Mouse (Mus musculus) heart, embryonic 12.5 days (tissue): ENCODE measurements around the gene Lrig2. TPM values are rescaled to one million over a fixed set of nuclear protein-coding genes. Genes with fewer than 3 reads are reported as not detected.
A peak's percentile ranks its signal among the peaks of the same experiment; 100 is the strongest.

ENCODE experiments used
- ATAC-seq: fragments of 200-750 bp; cut with Nextera tagmentation; 2 replicates; pipeline ENCODE4 v1.8.0; 2017; ENCODE audit warnings: moderate TSS enrichment, moderate library complexity; ENCODE audit not compliant: insufficient number of reproducible peaks, low FRiP score
- H3K27ac ChIP-seq: fragments of 300-500 bp; sonication (generic); 2 replicates; pipeline ENCODE4 v1.5.1; 2016; ENCODE audit warnings: mild to moderate bottlenecking, moderate library complexity; ENCODE audit not compliant: poor library complexity, severe bottlenecking
- H3K27me3 ChIP-seq: fragments of 300-500 bp; sonication (generic); replicated peaks from 2 replicates; pipeline ENCODE4 v1.6.1; 2016; ENCODE audit warnings: mild to moderate bottlenecking, moderate library complexity
- H3K36me3 ChIP-seq: fragments of 300-500 bp; sonication (generic); 2 replicates; pipeline ENCODE4 v1.6.1; 2016; ENCODE audit warnings: mild to moderate bottlenecking, moderate library complexity
- H3K4me1 ChIP-seq: fragments of 300-500 bp; sonication (generic); replicated peaks from 2 replicates; pipeline ENCODE4 v1.6.1; 2016; ENCODE audit warnings: mild to moderate bottlenecking
- H3K4me2 ChIP-seq: fragments of 300-500 bp; sonication (generic); 2 replicates; pipeline ENCODE4 v1.6.1; 2016; ENCODE audit warnings: mild to moderate bottlenecking, moderate library complexity
- H3K4me3 ChIP-seq: fragments of 300-500 bp; sonication (generic); 2 replicates; pipeline ENCODE4 v1.5.1; 2016; ENCODE audit warnings: mild to moderate bottlenecking
- H3K9ac ChIP-seq: fragments of 300-500 bp; sonication (generic); 2 replicates; pipeline ENCODE4 v1.6.1; 2016; ENCODE audit warnings: mild to moderate bottlenecking, moderate library complexity
- H3K9me3 ChIP-seq: fragments of 300-500 bp; sonication (generic); replicated peaks from 2 replicates; pipeline ENCODE4 v1.6.1; 2016; ENCODE audit warnings: mild to moderate bottlenecking, moderate library complexity
- WGBS: fragments of 180-500 bp; shearing (Covaris S2); methylation state at CpG from one replicate; pipeline ENCODE4 v1.1.7; 2016; 5-methylcytosine and 5-hydroxymethylcytosine counted together
- polyA plus RNA-seq: library from polyadenylated mRNA; unstranded; fragments of >200 nt; fragmentation: Nextera tagmentation; extraction: Ambion mirVana; gene quantifications from 2 replicates; pipeline ENCODE4 v1.2.1, GENCODE M21; 2016

The Lrig2 gene
- polyA plus RNA-seq, 1 experiment from 2014 or later: 14.4 TPM

- Histone ChIP-seq H3K27me3 (no peaks in the 10 kb centered on the region), H3K4me3 (no peak overlapping the region), H3K4me2 (no peak overlapping the region), H3K36me3 (no peaks in the 10 kb centered on the region), H3K4me1 (peaks cover 9% of the 10 kb centered on the region), H3K9me3 (no peaks in the 10 kb centered on the region), H3K9ac (no peak overlapping the region), H3K27ac (no peak overlapping the region)
- ATAC-seq: no peak
- 80% methylated on average over 6 of the region's 6 CpGs for WGBS
These were observed 65.0 kb downstream of the Lrig2 start for GRCm38 (mm10) chr3:104446689-104447088.

DNA sequence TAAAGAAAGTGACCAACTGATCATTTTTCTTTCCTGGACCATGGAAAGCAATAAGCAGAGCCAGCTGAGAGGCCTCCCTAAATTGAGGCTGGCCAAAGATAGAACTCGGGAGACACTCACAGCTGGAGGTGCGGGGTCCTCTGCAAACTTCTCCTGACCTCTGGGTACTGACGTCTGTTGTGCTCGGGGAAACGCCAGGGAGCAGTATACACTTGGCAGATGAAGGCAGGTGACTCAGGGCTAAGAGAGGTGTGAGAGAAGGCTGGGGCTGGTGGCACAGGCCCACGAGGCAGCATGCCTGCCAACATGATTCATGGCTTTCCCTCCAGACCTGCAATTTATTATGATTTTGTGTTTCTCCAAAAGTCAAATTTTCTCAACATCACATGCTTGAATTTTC lies 66.1 kb downstream of the Lrig2 start:
- no peak overlapping the region for H3K9ac ChIP-seq
- 41% methylated on average over 6 of the region's 6 CpGs for WGBS
- no peak for ATAC-seq

GRCm38 (mm10) chr3:104444946-104445460 lies 66.7 kb downstream of the Lrig2 start:
- no peak overlapping the region for H3K27ac ChIP-seq
- WGBS: 58% methylated on average over 3 of the region's 3 CpGs
- no peaks in the 10 kb centered on the region for H3K36me3 ChIP-seq
- peaks cover 24% of the 10 kb centered on the region for H3K4me1 ChIP-seq
- no peaks in the 10 kb centered on the region for H3K9me3 ChIP-seq
- no peaks in the 10 kb centered on the region for H3K27me3 ChIP-seq
- H3K4me2 ChIP-seq: no peak overlapping the region
- no peak overlapping the region for H3K4me3 ChIP-seq
- no peak for ATAC-seq
- no peak overlapping the region for H3K9ac ChIP-seq

More for the DNA sequence above, 66.1 kb downstream of the Lrig2 start:
- no peaks in the 10 kb centered on the region for H3K36me3 ChIP-seq
- H3K4me3 ChIP-seq: no peak overlapping the region
- H3K4me2 ChIP-seq: no peak overlapping the region
- H3K27ac ChIP-seq: no peak overlapping the region
- peaks cover 20% of the 10 kb centered on the region for H3K4me1 ChIP-seq
- no peaks in the 10 kb centered on the region for H3K27me3 ChIP-seq
- no peaks in the 10 kb centered on the region for H3K9me3 ChIP-seq

- Histone ChIP-seq H3K9ac (no peak overlapping the region), H3K27me3 (no peaks in the 10 kb centered on the region), H3K9me3 (no peaks in the 10 kb centered on the region), H3K4me3 (no peak overlapping the region), H3K4me1 (peaks cover 24% of the 10 kb centered on the region), H3K4me2 (no peak overlapping the region), H3K27ac (no peak overlapping the region), H3K36me3 (no peaks in the 10 kb centered on the region)
- WGBS: 88% methylated on average over 3 of the region's 3 CpGs
- no peak for ATAC-seq
These were observed 67.6 kb downstream of the Lrig2 start for GRCm38 (mm10) chr3:104444082-104444481.

GRCm38 (mm10) chr3:104442357-104442756 lies 69.4 kb downstream of the Lrig2 start:
- 0 out of 2 replicates have a peak overlapping the region, but pooled peaks have one; percentile 27 for H3K9ac ChIP-seq
- no peak for ATAC-seq

GRCm38 (mm10) chr3:104441870-104442283 lies 69.8 kb downstream of the Lrig2 start:
- peak overlapping the region; percentile 62 for H3K27ac ChIP-seq

More at GRCm38 (mm10) chr3:104442357-104442756, 69.4 kb downstream of the Lrig2 start:
- peaks cover 30% of the 10 kb centered on the region for H3K4me1 ChIP-seq
- no peaks in the 10 kb centered on the region for H3K36me3 ChIP-seq
- H3K9me3 ChIP-seq: no peaks in the 10 kb centered on the region
- H3K4me3 ChIP-seq: no peak overlapping the region
- 28% methylated on average over 5 of the region's 5 CpGs for WGBS
- peak overlapping the region; percentile 59 for H3K4me2 ChIP-seq
- no peak overlapping the region for H3K27ac ChIP-seq
- no peaks in the 10 kb centered on the region for H3K27me3 ChIP-seq

DNA sequence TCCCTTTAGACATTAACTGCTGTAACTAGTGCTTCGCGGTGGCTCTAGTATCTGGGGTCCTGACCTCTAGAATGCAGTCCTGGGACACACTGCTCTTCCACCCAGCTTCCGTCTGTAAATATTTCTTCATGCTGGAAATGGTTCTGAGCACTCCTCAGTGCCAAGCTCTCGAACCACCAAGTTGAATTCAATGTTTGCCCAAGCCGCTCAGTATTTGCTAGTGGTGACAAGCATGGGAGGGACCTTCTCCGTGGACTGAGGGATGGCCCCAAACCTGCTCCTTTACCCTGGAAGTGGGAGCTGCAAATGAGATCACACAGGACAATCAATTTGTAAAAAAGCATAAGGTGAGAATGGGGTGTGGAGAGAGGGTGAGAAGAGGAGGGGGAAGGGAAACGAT lies 70.3 kb downstream of the Lrig2 start:
- H3K4me3 ChIP-seq: peak overlapping the region; percentile 26; the same call in 1 of the 2 replicates
- peak overlapping the region; percentile 62 for H3K27ac ChIP-seq
- no peaks in the 10 kb centered on the region for H3K27me3 ChIP-seq
- 62% methylated on average over 7 of the region's 7 CpGs for WGBS
- ATAC-seq: peak; percentile 22; the same call in 1 of the 2 replicates
- H3K4me2 ChIP-seq: peak overlapping the region; percentile 59
- H3K36me3 ChIP-seq: no peaks in the 10 kb centered on the region
- H3K9ac ChIP-seq: no peak overlapping the region
- H3K4me1 ChIP-seq: peaks cover 30% of the 10 kb centered on the region
- no peaks in the 10 kb centered on the region for H3K9me3 ChIP-seq

More at GRCm38 (mm10) chr3:104441870-104442283, 69.8 kb downstream of the Lrig2 start:
- Histone ChIP-seq H3K27me3 (no peaks in the 10 kb centered on the region), H3K9me3 (no peaks in the 10 kb centered on the region), H3K4me3 (peak overlapping the region; percentile 26), H3K4me1 (peaks cover 30% of the 10 kb centered on the region), H3K4me2 (peak overlapping the region; percentile 59), H3K9ac (no peak overlapping the region), H3K36me3 (no peaks in the 10 kb centered on the region)
- WGBS: 9% methylated on average over 15 of the region's 15 CpGs
- ATAC-seq: peak; percentile 87

DNA sequence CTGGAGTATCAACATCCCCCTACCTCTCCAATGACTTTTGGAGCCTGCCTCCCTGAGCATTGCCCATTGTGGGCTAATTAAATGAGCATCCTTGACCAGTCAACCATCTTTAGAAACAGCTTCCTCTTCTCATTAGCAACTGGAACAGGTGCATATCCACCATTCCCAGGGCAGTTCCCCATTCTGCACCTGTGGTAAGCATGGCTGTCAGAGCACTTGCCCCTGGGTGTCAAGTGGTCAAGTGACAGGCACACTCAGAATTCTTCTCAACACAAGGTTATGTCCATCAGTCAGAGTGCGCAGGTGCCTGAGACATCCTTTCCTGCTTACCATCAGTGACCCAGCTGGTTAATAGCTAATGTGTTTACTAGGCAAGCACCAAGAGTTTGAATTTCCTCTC lies 72.9 kb downstream of the Lrig2 start:
- no peak for ATAC-seq
- 85% methylated on average over 1 of the region's 1 CpGs for WGBS
- H3K9ac ChIP-seq: no peak overlapping the region
- H3K4me2 ChIP-seq: no peak overlapping the region
- no peaks in the 10 kb centered on the region for H3K36me3 ChIP-seq
- H3K4me3 ChIP-seq: no peak overlapping the region
- no peak overlapping the region for H3K27ac ChIP-seq
- H3K9me3 ChIP-seq: no peaks in the 10 kb centered on the region
- no peaks in the 10 kb centered on the region for H3K27me3 ChIP-seq
- peaks cover 37% of the 10 kb centered on the region for H3K4me1 ChIP-seq

DNA sequence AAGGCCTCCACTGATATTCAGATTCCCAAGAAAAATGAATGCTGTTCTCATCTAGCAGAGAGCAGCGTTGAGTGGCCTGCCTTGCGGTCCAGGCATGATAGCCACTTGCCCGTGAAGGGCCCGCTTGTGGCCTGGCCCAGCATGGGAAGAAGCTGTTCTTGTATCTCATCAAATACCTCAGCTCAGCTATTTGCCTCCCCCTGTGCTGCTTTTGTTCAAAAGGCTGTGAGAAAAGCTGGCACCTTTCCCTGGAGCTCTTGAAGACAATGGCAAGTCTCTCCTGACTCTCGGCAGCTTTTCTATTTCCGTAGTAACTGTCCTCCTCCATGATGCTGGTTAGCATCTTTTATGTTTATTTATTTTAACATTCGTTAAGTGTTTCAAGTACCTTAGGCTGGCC lies 74.1 kb downstream of the Lrig2 start:
- Histone ChIP-seq H3K4me2 (no peak overlapping the region), H3K36me3 (no peaks in the 10 kb centered on the region), H3K4me3 (no peak overlapping the region), H3K9ac (no peak overlapping the region), H3K27ac (no peak overlapping the region), H3K4me1 (peaks cover 40% of the 10 kb centered on the region), H3K27me3 (no peaks in the 10 kb centered on the region), H3K9me3 (no peaks in the 10 kb centered on the region)
- WGBS: 55% methylated on average over 7 of the region's 7 CpGs
- no peak for ATAC-seq

DNA sequence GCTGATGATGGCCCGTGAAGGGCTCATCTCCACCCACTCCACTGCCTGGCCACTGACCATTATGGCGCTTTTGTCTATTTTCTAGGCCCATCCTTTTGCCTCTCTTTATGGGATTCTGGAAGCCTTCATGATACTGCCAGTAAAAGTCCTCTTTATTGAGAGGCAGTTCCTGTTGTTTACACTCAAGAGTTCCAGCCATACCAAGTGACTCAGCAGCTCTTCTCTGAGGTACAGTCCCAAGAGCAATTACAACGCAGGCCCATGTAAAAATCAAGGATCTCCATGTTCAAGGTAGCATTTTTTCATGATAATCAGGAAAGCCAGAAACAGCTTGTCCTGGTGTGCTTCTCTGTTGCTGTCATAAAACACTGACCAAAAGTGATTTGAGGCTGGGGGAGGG lies 75.8 kb downstream of the Lrig2 start:
- Histone ChIP-seq H3K4me3 (no peak overlapping the region), H3K27ac (no peak overlapping the region), H3K4me2 (no peak overlapping the region), H3K4me1 (peaks cover 36% of the 10 kb centered on the region), H3K36me3 (no peaks in the 10 kb centered on the region), H3K9me3 (no peaks in the 10 kb centered on the region), H3K9ac (no peak overlapping the region), H3K27me3 (no peaks in the 10 kb centered on the region)
- WGBS: 87% methylated on average over 3 of the region's 3 CpGs
- no peak for ATAC-seq

DNA sequence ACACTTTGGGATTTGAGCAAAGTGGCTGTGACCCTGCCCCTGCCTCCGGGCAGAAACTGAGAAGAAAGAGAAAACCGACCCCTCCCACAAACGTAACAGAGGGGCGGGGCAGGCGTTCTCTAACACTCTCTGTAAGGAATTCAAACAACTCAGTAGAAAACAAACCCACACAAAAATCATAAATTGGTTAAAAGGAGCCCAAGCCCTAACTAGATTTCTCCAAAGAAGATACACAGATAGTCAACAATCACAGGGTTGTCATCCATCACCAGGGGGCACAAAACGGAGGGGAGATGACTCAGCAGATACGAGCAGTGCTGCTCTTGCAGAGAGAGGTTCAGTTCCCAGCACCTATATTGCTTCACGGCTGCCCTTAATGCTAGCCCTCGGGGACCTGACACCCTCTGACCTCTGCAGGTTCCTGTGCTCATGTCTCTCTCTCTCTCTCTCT lies 77.4 kb downstream of the Lrig2 start:
- H3K27ac ChIP-seq: no peak overlapping the region
- no peaks in the 10 kb centered on the region for H3K27me3 ChIP-seq
- no peak for ATAC-seq
- H3K4me2 ChIP-seq: peak overlapping the region; percentile 56
- WGBS: 8% methylated on average over 9 of the region's 9 CpGs
- no peaks in the 10 kb centered on the region for H3K9me3 ChIP-seq
- H3K36me3 ChIP-seq: no peaks in the 10 kb centered on the region
- peak overlapping the region; percentile 29 for H3K4me3 ChIP-seq
- peaks cover 33% of the 10 kb centered on the region for H3K4me1 ChIP-seq
- no peak overlapping the region for H3K9ac ChIP-seq

DNA sequence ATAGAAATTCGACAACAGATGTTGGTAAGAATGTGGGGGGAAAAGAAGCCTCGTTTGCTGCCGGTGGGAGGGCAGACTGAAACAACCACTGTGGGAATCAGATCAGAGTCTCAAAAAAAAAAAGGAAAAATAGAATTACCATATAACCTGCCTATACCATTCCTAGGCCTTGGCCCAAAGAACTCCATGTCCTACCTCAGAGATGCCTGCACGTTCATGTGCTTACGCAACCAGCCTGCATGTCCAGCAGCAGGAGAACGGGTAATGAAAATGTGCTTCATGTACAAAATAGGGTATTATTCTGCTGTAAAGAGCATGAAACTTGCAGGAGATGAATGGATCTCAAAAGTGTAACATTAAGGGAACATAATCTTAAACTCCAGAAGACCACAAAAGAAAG lies 79.1 kb downstream of the Lrig2 start:
- no peak overlapping the region for H3K9ac ChIP-seq
- H3K4me1 ChIP-seq: peaks cover 30% of the 10 kb centered on the region
- no peak for ATAC-seq
- H3K36me3 ChIP-seq: no peaks in the 10 kb centered on the region
- H3K4me2 ChIP-seq: no peak overlapping the region
- no peak overlapping the region for H3K4me3 ChIP-seq
- 85% methylated on average over 6 of the region's 6 CpGs for WGBS
- no peaks in the 10 kb centered on the region for H3K9me3 ChIP-seq
- no peak overlapping the region for H3K27ac ChIP-seq
- no peaks in the 10 kb centered on the region for H3K27me3 ChIP-seq
